Mouse (Mus musculus) liver, embryonic 11.5 days (tissue): ENCODE data around the gene Hnrnpa3. TPM values are rescaled to one million over a fixed set of nuclear protein-coding genes. Genes with fewer than 3 reads are reported as not detected.

Experiments used
- ATAC-seq: fragments of 200-750 bp; cut with Nextera tagmentation; replicated peaks from 2 replicates; pipeline ENCODE4 v1.8.0; 2017; ENCODE audit warnings: moderate number of reproducible peaks, mild to moderate bottlenecking, moderate TSS enrichment, moderate library complexity; ENCODE audit not compliant: low FRiP score
- DNase-seq: peaks from one replicate; pipeline ENCODE4 v3.0.0-alpha.2; 2017; ENCODE audit warnings: low spot score
- H3K27ac ChIP-seq: fragments of 300-500 bp; sonication (generic); 2 replicates; pipeline ENCODE4 v1.5.1; 2014; ENCODE audit warnings: mild to moderate bottlenecking, low read depth, low read length, control low read depth
- H3K27me3 ChIP-seq: fragments of 300-500 bp; sonication (generic); replicated peaks from 2 replicates; pipeline ENCODE4 v1.6.1; 2014; ENCODE audit warnings: low read length, mixed read lengths; ENCODE audit not compliant: control insufficient read depth, insufficient read depth
- H3K36me3 ChIP-seq: fragments of 300-500 bp; sonication (generic); 2 replicates; pipeline ENCODE4 v1.6.1; 2014; ENCODE audit warnings: mild to moderate bottlenecking, low read length, moderate library complexity, mixed read lengths; ENCODE audit not compliant: control insufficient read depth, insufficient read depth
- H3K4me1 ChIP-seq: fragments of 300-500 bp; sonication (generic); replicated peaks from 2 replicates; pipeline ENCODE4 v1.6.1; 2014; ENCODE audit warnings: low read length, mixed read lengths; ENCODE audit not compliant: control insufficient read depth, insufficient read depth
- H3K4me2 ChIP-seq: fragments of 300-500 bp; sonication (generic); 2 replicates; pipeline ENCODE4 v1.6.1; 2014; ENCODE audit warnings: mild to moderate bottlenecking, control low read depth, moderate library complexity
- H3K4me3 ChIP-seq: fragments of 300-500 bp; sonication (generic); 2 replicates; pipeline ENCODE4 v1.5.1; 2014; ENCODE audit warnings: low read depth, low read length, control low read depth
- H3K9ac ChIP-seq: fragments of 300-500 bp; sonication (generic); 2 replicates; pipeline ENCODE4 v1.6.1; 2014; ENCODE audit warnings: low read depth, low read length, control low read depth
- H3K9me3 ChIP-seq: fragments of 300-500 bp; sonication (generic); 2 replicates; pipeline ENCODE4 v1.6.1; 2016; ENCODE audit warnings: low read length, inconsistent platforms, mixed read lengths; ENCODE audit not compliant: control insufficient read depth
- WGBS: fragments of 180-500 bp; shearing (Covaris S2); extraction: QIAGEN DNeasy Blood & Tissue Kit; methylation state at CpG from one replicate; pipeline ENCODE4 v1.1.7; 2014; 5-methylcytosine and 5-hydroxymethylcytosine counted together
- polyA plus RNA-seq: library from polyadenylated mRNA; unstranded; fragments of >200 nt; fragmentation: Nextera tagmentation; extraction: Ambion mirVana; gene quantifications from 2 replicates; pipeline ENCODE4 v1.2.1, GENCODE M21; 2014

The Hnrnpa3 gene
- polyA plus RNA-seq, 1 experiment from 2014 or later: 234 TPM

DNA sequence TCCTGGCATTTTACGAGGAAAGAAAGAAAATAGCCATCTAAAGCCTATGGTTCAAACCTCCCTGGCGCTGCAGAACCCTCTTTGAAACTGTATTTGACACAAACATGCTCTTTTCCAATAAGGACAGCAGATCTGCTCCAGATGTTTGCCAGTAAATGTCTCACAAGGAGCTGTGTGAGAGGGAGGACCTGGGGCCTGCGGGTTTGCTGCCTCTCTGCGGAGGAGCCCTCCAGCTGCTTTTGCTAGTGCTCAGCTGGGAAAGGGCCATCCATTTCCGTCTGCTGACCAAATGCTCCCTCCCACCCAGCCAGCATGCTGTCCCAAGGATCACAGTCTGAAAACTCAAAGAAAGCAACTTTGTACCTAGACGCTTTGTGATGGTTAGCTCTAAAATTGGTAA is 40.3 kb upstream of the Hnrnpa3 start:
- H3K9ac ChIP-seq: no peak overlapping the region
- WGBS: 56% methylated on average over 6 of the region's 6 CpGs

GRCm38 (mm10) chr2:75621873-75622654 is 37.0 kb upstream of the Hnrnpa3 start:
- Histone ChIP-seq H3K4me3 (no peak overlapping the region), H3K9me3 (no peaks in the 10 kb centered on the region), H3K9ac (no peak overlapping the region), H3K4me2 (no peak overlapping the region), H3K4me1 (no peaks in the 10 kb centered on the region), H3K36me3 (no peaks in the 10 kb centered on the region), H3K27me3 (no peaks in the 10 kb centered on the region), H3K27ac (no peak overlapping the region)
- DNase-seq (no peak), ATAC-seq (no peak)
- 79% methylated on average over 14 of the region's 14 CpGs for WGBS

More for the DNA sequence above, 40.3 kb upstream of the Hnrnpa3 start:
- Histone ChIP-seq H3K36me3 (no peaks in the 10 kb centered on the region), H3K27me3 (no peaks in the 10 kb centered on the region), H3K9me3 (no peaks in the 10 kb centered on the region), H3K4me3 (no peak overlapping the region), H3K4me1 (no peaks in the 10 kb centered on the region), H3K4me2 (no peak overlapping the region), H3K27ac (no peak overlapping the region)
- DNase-seq (no peak), ATAC-seq (no peak)

- DNase-seq: no peak
- Histone ChIP-seq H3K9me3 (no peaks in the 10 kb centered on the region), H3K4me2 (no peak overlapping the region), H3K4me3 (no peak overlapping the region), H3K27me3 (no peaks in the 10 kb centered on the region), H3K27ac (no peak overlapping the region), H3K9ac (no peak overlapping the region), H3K36me3 (no peaks in the 10 kb centered on the region), H3K4me1 (no peaks in the 10 kb centered on the region)
- no peak for ATAC-seq
- 77% methylated on average over 3 of the region's 3 CpGs for WGBS
These were observed 34.0 kb upstream of the Hnrnpa3 start for GRCm38 (mm10) chr2:75625086-75625485.

DNA sequence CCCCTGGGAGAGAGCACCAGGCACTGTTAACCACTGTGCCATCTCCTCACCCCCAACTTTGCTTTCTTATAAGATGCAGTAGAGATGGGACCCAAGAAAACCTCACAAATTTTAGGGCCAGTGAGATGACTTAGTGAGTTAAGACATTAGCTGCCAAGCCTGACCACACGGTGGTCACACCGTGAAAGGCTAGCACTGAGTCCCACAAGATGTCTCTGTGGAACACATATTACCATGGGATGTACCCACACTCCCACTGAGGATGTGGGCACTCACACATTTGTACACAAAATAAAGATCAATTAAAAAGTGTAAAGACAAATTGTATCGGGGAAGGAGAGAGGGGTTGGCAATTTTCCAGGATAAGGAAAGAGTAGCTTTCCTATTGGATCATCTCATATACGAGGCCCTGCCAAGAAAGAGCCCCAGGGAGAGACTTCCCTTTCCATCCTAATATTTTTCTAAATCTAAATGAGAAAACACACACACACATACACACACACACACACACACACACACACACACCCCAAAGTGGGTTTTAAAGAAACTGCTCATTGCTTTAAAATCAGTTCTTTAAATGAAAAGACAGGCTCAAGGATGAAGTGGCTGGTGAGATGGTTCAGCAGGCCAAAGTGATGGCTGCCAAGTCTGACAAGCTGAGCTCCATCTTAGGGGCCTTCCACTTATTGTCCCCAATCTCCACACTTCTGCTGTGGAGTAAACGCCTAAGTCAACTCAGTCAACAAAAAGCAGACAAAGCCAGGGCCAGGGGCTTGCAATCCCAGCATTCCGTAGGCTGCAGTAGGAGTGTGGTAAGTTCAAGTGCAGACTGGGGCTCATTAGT is 32.2 kb upstream of the Hnrnpa3 start:
- Histone ChIP-seq H3K4me1 (no peaks in the 10 kb centered on the region), H3K4me3 (no peak overlapping the region), H3K27me3 (no peaks in the 10 kb centered on the region), H3K9me3 (no peaks in the 10 kb centered on the region), H3K36me3 (no peaks in the 10 kb centered on the region), H3K9ac (no peak overlapping the region), H3K27ac (no peak overlapping the region), H3K4me2 (no peak overlapping the region)
- DNase-seq: no peak
- WGBS: 79% methylated on average over 6 of the region's 6 CpGs
- no peak for ATAC-seq

GRCm38 (mm10) chr2:75628487-75628886 is 30.6 kb upstream of the Hnrnpa3 start:
- Histone ChIP-seq H3K27ac (no peak overlapping the region), H3K4me1 (no peaks in the 10 kb centered on the region), H3K9ac (no peak overlapping the region), H3K36me3 (no peaks in the 10 kb centered on the region), H3K4me3 (no peak overlapping the region), H3K9me3 (no peaks in the 10 kb centered on the region), H3K4me2 (no peak overlapping the region), H3K27me3 (no peaks in the 10 kb centered on the region)
- ATAC-seq (no peak), DNase-seq (no peak)
- WGBS: 90% methylated on average over 8 of the region's 8 CpGs

DNA sequence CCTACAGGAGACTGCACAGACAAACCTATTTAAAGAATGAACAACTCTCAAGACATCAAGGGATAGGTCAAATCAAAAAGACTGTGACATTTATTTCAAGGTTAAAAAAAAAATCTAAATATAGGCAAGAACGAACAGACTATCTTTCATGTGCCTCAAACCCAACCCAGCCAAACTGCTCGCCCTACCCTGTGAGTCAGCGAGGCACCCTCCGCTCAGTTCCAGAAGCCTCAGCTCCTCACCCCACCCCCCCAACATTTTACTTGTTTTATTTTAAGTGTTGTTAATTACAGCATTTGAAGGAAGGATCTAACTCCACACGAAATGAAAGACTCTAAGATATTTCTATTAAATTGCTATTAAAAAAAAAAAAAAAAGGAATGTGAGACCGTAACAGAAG is 27.6 kb upstream of the Hnrnpa3 start:
- DNase-seq (no peak), ATAC-seq (no peak)
- 78% methylated on average over 6 of the region's 6 CpGs for WGBS
- Histone ChIP-seq H3K4me1 (no peaks in the 10 kb centered on the region), H3K9ac (no peak overlapping the region), H3K36me3 (no peaks in the 10 kb centered on the region), H3K27me3 (no peaks in the 10 kb centered on the region), H3K4me3 (no peak overlapping the region), H3K4me2 (no peak overlapping the region), H3K9me3 (no peaks in the 10 kb centered on the region), H3K27ac (no peak overlapping the region)

- H3K4me3 ChIP-seq: no peak overlapping the region
- H3K27ac ChIP-seq: no peak overlapping the region
- H3K9me3 ChIP-seq: no peaks in the 10 kb centered on the region
- H3K36me3 ChIP-seq: no peaks in the 10 kb centered on the region
- ATAC-seq: no peak
- no peaks in the 10 kb centered on the region for H3K27me3 ChIP-seq
- no peak overlapping the region for H3K4me2 ChIP-seq
- no peak overlapping the region for H3K9ac ChIP-seq
- DNase-seq: no peak
- H3K4me1 ChIP-seq: no peaks in the 10 kb centered on the region
- 71% methylated on average over 6 of the region's 6 CpGs for WGBS
These were observed 27.0 kb upstream of the Hnrnpa3 start for GRCm38 (mm10) chr2:75632043-75632442.

- no peaks in the 10 kb centered on the region for H3K27me3 ChIP-seq
- no peaks in the 10 kb centered on the region for H3K36me3 ChIP-seq
- ATAC-seq: no peak
- no peak overlapping the region for H3K4me3 ChIP-seq
- H3K4me1 ChIP-seq: no peaks in the 10 kb centered on the region
- no peaks in the 10 kb centered on the region for H3K9me3 ChIP-seq
- no peak overlapping the region for H3K27ac ChIP-seq
- H3K9ac ChIP-seq: no peak overlapping the region
- no peak for DNase-seq
- no peak overlapping the region for H3K4me2 ChIP-seq
- 82% methylated on average over 12 of the region's 12 CpGs for WGBS
These were observed 26.3 kb upstream of the Hnrnpa3 start for GRCm38 (mm10) chr2:75632721-75633181.
